Mouse (Mus musculus) CD4-positive naive resting alpha-beta T cell, adult 57 days (primary cell): Measurements from ENCODE around the gene Defa20. TPM values are rescaled to one million over a fixed set of nuclear protein-coding genes. Genes with fewer than 3 reads are reported as not detected.

Source experiments
- total RNA-seq: library from RNA; stranded (reverse); gene quantifications from one replicate; pipeline ENCODE4 v1.2.4, GENCODE M21; 2023

The Defa20 gene
- not detected for total RNA-seq

GRCm38 (mm10) chr8:21508958-21509357 lies at the start of gene Defa20:
Defa20 (plus strand) TSS chr8:21509258.

GRCm38 (mm10) chr8:21528732-21529131 lies 19.7 kb downstream of the Defa20 start, which contains the start of gene Defa32:
Defa32 (plus strand) TSS chr8:21529032.

Other genes with a start within 250 kb of the Defa20 start
- not detected for gene Defa27, start 193.7 kb upstream of the Defa20 start, total RNA-seq
- gene Defa29, start 182.2 kb upstream of the Defa20 start, total RNA-seq: not detected
- gene Defa2, start 130.7 kb upstream of the Defa20 start, total RNA-seq: not detected
- not detected for gene Defa33, start 117.4 kb upstream of the Defa20 start, total RNA-seq
- gene Defa36, start 81.8 kb upstream of the Defa20 start, total RNA-seq: not detected
- not detected for gene Gm7849, start 52.7 kb upstream of the Defa20 start, total RNA-seq
- gene Defa32, start 19.8 kb downstream of the Defa20 start, total RNA-seq: not detected
- not detected for gene Defa37, start 56.1 kb downstream of the Defa20 start, total RNA-seq
- gene Defa28, start 73.7 kb downstream of the Defa20 start, total RNA-seq: not detected
- not detected for gene Gm7861, start 85.2 kb downstream of the Defa20 start, total RNA-seq
- gene Defa26, start 108.9 kb downstream of the Defa20 start, total RNA-seq: not detected
- gene Defa17, start 146.5 kb downstream of the Defa20 start, total RNA-seq: not detected
- not detected for gene Defa34, start 156.5 kb downstream of the Defa20 start, total RNA-seq
- not detected for gene AY761184, start 194.4 kb downstream of the Defa20 start, total RNA-seq
- not detected for gene Defa24, start 225.2 kb downstream of the Defa20 start, total RNA-seq